In the genomic region with DNA sequence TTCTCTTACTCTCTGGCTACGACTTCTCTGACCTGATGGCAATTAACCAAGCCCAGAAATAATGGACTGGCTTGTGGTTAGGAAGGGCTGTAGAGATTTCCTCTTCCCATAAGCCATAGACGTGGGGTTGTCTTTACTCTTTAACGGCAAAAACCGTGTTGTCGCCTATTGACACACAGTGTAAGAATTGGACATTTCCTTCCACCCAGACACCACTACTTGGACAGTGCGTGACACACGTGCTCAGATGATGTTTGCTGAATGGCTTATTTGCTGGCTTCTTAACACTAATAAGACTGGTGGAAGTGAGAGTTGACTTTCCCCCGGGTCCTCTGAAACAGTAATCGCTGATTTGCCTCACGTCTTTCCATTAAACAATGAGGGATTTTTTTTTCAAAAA, we compare ENCODE assay signal across 9 mouse cellular contexts. TPM values are rescaled to one million over a fixed set of nuclear protein-coding genes. Genes with fewer than 3 reads are reported as not detected.
DNase-seq lines count a peak whose midpoint lies in the region; ATAC-seq lines count a peak whose summit lies in the region.
"Had no signal": no experiment of that assay in that cellular context is flagged by ENCODE, and none has a peak within 500 bp of the region (broad histone marks: within the 10 kb centered on the region; RNA-seq: fewer than 3 reads in every experiment).

No protein-coding gene starts in this region.

- H3K4me1 ChIP-seq in kidney, embryonic 14.5 days (ENCODE audit: control insufficient read depth, insufficient read depth, low read length): no peaks in the 10 kb centered on the region
- no peaks in the 10 kb centered on the region for H3K4me1 ChIP-seq in brown adipose tissue, adult 24 weeks (ENCODE audit: control insufficient read depth, insufficient read depth, insufficient read length, low read length)
- H3K4me1 ChIP-seq in hindbrain, embryonic 14.5 days (replicated peaks; ENCODE audit: control insufficient read depth, insufficient read depth, low read length): peaks cover 6% of the 10 kb centered on the region; the same call in 1 of the 2 replicates
- peaks cover 8% of the 10 kb centered on the region for H3K4me1 ChIP-seq in neural tube, embryonic 13.5 days (replicated peaks)

- H3K27ac ChIP-seq in kidney, embryonic 14.5 days (ENCODE audit: low read depth, low read length): no peak overlapping the region
- peak overlapping the region; percentile 12; the same call in 1 of the 2 replicates for H3K27ac ChIP-seq in brown adipose tissue, adult 24 weeks (replicated peaks; ENCODE audit: low read depth, low read length)
- no peak overlapping the region for H3K27ac ChIP-seq in hindbrain, embryonic 14.5 days
- no peak overlapping the region for H3K27ac ChIP-seq in neural tube, embryonic 13.5 days (replicated peaks)
- H3K27ac ChIP-seq: limb, embryonic 13.5 days; liver, embryonic 15.5 days had no signal

- H3K9ac ChIP-seq in kidney, embryonic 14.5 days (ENCODE audit: low read depth, low read length): no peak overlapping the region
- no peak overlapping the region for H3K9ac ChIP-seq in hindbrain, embryonic 14.5 days
- H3K9ac ChIP-seq in neural tube, embryonic 13.5 days: no peak overlapping the region
- H3K9ac ChIP-seq: liver, embryonic 15.5 days had no signal

- WGBS in kidney, embryonic 14.5 days: 56% methylated on average over 10 of the region's 10 CpGs
- WGBS in hindbrain, embryonic 14.5 days: 60% methylated on average over 10 of the region's 10 CpGs
- WGBS in neural tube, embryonic 13.5 days: 56% methylated on average over 10 of the region's 10 CpGs

- ATAC-seq in kidney, embryonic 14.5 days (ENCODE audit: low FRiP score, low TSS enrichment): 0 out of 2 replicates have a peak, but pooled peaks have one; percentile 52
- ATAC-seq in hindbrain, embryonic 14.5 days (ENCODE audit: low FRiP score): peak; percentile 56; the same call in 1 of the 2 replicates
- ATAC-seq in neural tube, embryonic 13.5 days (ENCODE audit: low read depth): peak; percentile 30; the same call in 1 of the 2 replicates

- H3K4me3 ChIP-seq in kidney, embryonic 14.5 days (ENCODE audit: low read length): no peak overlapping the region
- H3K4me3 ChIP-seq in brown adipose tissue, adult 24 weeks (ENCODE audit: insufficient read depth, low read depth, low read length): no peak overlapping the region
- no peak overlapping the region for H3K4me3 ChIP-seq in hindbrain, embryonic 14.5 days (replicated peaks; ENCODE audit: low read length)
- no peak overlapping the region for H3K4me3 ChIP-seq in neural tube, embryonic 13.5 days
- H3K4me3 ChIP-seq: liver, embryonic 15.5 days had no signal

- H3K9me3 ChIP-seq in kidney, embryonic 14.5 days (ENCODE audit: control insufficient read depth, low read length): no peaks in the 10 kb centered on the region
- H3K9me3 ChIP-seq in hindbrain, embryonic 14.5 days (ENCODE audit: control insufficient read depth, low read length): no peaks in the 10 kb centered on the region
- no peaks in the 10 kb centered on the region for H3K9me3 ChIP-seq in neural tube, embryonic 13.5 days
- H3K9me3 ChIP-seq: limb, embryonic 13.5 days; liver, embryonic 15.5 days had no signal

- H3K36me3 ChIP-seq in kidney, embryonic 14.5 days (ENCODE audit: control insufficient read depth, insufficient read depth, low read length): no peaks in the 10 kb centered on the region
- H3K36me3 ChIP-seq in hindbrain, embryonic 14.5 days (replicated peaks; ENCODE audit: control insufficient read depth, insufficient read depth): no peaks in the 10 kb centered on the region
- H3K36me3 ChIP-seq in neural tube, embryonic 13.5 days: no peaks in the 10 kb centered on the region
- H3K36me3 ChIP-seq: limb, embryonic 13.5 days; liver, embryonic 15.5 days had no signal

- DNase-seq in kidney, postnatal 14 days: no peak
- no peak for DNase-seq in hindbrain, embryonic 14.5 days (ENCODE audit: low spot score)
- DNase-seq in right cerebral cortex, adult 2 months (ENCODE audit: low spot score in 2 of 2): no peak
- DNase-seq in lung, postnatal 36 days: no peak

- no peak overlapping the region for H3K4me2 ChIP-seq in kidney, embryonic 14.5 days (replicated peaks; ENCODE audit: low read depth, low read length)
- no peak overlapping the region for H3K4me2 ChIP-seq in hindbrain, embryonic 14.5 days (replicated peaks)
- no peak overlapping the region for H3K4me2 ChIP-seq in neural tube, embryonic 13.5 days

- H3K27me3 ChIP-seq in kidney, embryonic 14.5 days (ENCODE audit: control insufficient read depth, insufficient read depth, low read length): peaks cover 3% of the 10 kb centered on the region; the same call in 1 of the 2 replicates
- H3K27me3 ChIP-seq in hindbrain, embryonic 14.5 days (ENCODE audit: control insufficient read depth, insufficient read depth, low read length): no peaks in the 10 kb centered on the region
- peaks cover 4% of the 10 kb centered on the region; the same call in 1 of the 2 replicates for H3K27me3 ChIP-seq in neural tube, embryonic 13.5 days

RNA-seq across cellular contexts. Expression of a gene that starts 44.0 kb away (rescaled TPM):
- polyA plus RNA-seq in kidney, embryonic 14.5 days (2014; fragmentation: Nextera tagmentation; extraction: Ambion mirVana): 104 and 135 TPM in 2 replicates
- polyA plus RNA-seq in brown adipose tissue, adult 24 weeks (2012; ENCODE audit: insufficient read depth, insufficient read length, missing spikeins): 76.0 and 95.5 TPM in 2 replicates
- polyA plus RNA-seq in hindbrain, embryonic 14.5 days (2014; fragmentation: Nextera tagmentation; extraction: Ambion mirVana): 50.1 and 50.7 TPM in 2 replicates
- polyA plus RNA-seq in neural tube, embryonic 13.5 days (2015; fragmentation: Nextera tagmentation; extraction: Ambion mirVana): 39.8 and 50.9 TPM in 2 replicates
